Mouse (Mus musculus): ENCODE measurements around the gene Rnh1.

The Rnh1 gene

DNA sequence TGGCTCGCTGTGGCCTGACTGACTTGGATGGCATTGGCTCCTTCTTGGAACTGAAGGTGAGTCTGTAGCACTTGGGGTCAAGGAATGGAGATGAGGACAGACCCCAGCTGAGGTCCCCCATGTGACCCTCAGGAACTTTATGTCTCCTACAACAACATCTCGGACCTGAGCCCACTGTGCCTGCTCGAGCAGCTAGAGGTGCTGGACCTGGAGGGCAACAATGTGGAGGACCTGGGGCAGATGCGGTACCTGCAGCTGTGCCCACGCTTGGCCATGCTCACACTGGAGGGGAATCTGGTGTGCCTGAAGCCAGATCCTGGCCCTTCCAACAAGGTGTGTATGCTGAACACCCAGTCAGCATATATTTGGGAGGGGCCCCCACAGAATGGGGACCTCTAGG is 32.8 kb upstream of the Rnh1 start:
- DNase-seq (ENCODE audit: low spot score) = no peak

DNA sequence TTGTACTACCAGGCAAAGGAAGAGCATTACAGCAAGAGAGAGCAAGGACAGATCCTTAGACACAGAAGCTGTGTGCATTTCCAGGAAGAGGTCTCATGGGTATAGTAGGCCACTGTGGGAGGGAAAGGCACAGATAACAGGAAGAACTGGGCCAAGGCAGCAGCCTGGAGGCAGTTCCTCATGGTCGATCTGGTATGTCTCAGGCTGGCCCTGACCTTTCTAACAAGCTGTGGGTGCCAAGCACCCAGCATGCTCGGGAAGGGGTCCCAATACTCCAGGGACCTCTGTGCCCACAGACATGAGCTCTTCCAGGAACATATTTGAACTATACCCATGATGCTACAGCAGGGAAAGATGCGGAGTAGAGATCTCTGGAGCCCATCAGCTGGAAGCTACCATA is 31.9 kb upstream of the Rnh1 start:
- no peak for DNase-seq (ENCODE audit: low spot score)

DNA sequence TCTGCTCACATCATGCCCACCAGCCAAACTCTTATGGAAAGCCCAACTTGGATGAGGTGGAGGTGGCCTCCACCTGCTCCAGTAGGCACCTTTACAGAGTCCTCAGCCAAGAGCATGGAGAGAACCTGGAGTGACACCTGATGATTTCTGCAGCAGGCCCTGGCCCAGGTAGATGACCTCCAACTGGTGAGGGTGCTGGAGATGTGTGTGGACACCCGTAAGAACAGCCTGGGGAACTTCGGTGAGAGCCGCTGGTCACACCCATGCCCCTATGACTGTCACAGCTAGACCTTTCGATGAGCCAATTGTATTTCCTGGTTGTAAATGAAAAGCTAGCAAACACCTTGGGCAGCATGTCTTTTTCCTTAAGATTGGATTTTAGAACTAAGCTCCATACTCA is 25.5 kb upstream of the Rnh1 start:
- no peak for DNase-seq (ENCODE audit: low spot score)

DNA sequence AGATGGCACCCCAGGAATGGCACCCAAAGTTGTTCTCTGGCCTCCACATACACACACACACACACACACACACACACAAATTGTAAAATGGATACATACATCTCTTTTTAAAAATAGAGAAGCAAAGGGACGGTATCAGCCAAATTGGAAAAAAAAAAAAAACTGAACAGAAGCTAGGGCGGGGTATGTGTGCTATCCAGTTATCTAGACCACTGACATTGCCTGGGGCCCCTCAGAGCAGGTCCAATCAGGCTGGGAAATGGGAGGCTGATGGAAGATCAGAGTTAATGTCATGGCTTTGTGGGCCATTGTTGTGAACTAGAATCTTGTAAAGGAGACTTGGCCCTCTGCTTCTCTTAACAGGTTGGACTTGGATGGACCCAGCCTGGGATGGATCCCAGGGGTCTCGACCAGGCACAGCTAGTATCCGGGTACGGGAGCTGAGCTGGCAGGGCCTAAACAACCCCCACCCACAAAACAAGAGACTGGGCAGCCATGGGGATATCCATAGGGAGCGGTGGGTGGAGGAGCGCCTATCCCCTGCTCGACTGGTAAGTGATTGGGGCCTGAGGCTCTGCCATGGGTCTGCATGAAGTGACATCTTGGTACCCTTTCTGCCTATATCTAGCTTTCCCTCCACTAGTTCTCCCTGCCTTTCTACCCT is 24.1 kb upstream of the Rnh1 start:
- DNase-seq (ENCODE audit: low spot score) = no peak

DNA sequence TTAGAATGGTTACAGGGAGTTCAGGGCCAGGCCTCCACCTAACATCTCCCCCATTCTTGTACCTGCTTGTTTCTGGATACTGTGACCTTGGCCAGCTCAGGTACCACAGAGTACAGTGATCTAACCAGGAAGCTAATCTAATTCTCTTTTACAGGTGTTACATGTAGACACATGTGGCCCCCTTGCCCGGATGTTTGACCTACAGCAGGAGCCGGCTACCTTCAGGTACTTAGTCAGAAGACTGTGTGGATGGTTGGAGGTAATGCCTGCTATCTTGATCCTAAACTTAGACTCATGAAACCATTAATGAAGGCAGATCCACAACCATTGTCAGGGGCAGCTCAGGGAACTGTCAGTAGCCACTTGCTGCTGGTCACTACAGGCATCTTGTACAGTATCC is 23.1 kb upstream of the Rnh1 start:
- no peak for DNase-seq (ENCODE audit: low spot score)

DNA sequence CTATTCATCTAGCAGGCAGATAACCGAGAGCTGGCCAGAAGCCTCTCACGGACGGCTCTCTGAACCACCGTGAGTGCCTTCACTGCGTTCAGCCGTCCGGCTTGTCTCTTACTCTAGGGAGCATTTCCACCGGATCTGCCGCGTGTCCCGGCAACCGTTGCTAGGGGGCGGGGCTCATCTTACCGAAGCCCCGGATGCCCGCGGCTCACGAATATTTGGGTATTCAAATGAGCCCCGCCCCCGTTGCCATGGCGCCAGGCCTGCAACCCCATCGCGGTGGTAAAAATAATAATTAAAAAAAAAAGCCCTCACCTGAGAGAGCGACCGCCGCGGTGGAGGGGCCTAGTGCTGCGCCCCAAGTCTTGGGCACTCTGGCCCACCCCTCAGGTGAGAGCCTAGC is 22.2 kb upstream of the Rnh1 start:
- DNase-seq (ENCODE audit: low spot score) = peak; percentile 88

DNA sequence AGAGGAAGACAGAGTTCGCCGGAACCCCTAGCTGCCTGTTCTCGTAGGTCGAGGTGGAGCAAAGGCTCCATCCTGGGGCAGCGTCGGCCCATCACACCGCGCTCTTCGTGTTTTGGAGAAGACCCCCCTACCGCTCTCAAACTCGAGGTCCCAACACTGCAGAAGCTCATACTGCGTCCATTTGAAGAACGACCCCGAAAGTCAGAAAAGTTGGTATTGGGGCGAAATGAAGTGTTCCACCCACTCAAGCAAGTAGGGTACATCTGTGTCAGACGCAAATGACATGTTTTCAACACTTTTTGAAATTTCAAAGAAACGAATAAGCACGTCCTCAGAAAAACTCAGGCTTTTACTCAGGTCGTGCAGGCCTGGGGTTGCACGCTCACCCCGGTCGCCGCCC is 21.8 kb upstream of the Rnh1 start:
- DNase-seq (ENCODE audit: low spot score) = no peak

DNA sequence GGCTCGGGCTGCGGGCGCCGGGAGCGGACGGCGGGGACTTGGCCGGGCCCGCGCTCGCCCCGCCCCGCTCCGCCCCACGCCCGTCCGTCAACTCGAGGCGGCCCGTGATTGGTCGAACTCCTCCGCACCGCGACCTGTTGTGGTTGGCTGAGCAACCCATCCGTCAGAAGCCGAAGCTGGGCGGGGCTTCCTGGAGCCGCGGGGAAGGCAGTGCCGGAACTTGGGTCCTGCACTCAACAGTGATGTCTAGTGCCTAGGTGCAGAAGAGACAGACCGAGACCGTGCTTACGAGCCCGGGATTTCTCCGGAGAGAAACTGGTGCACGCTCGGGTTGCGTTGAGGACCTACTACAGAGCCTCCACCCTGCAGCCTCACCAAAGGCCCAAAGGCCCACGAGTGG is 21.3 kb upstream of the Rnh1 start, which contains the start of the genes Hras and Lrrc56:
Gene Hras (minus strand): TSS at position 58 of the 400 bp plus-strand sequence.
Gene Lrrc56 (plus strand): TSS at position 210 of the 400 bp plus-strand sequence.
- DNase-seq (ENCODE audit: low spot score) = peak; percentile 98

DNA sequence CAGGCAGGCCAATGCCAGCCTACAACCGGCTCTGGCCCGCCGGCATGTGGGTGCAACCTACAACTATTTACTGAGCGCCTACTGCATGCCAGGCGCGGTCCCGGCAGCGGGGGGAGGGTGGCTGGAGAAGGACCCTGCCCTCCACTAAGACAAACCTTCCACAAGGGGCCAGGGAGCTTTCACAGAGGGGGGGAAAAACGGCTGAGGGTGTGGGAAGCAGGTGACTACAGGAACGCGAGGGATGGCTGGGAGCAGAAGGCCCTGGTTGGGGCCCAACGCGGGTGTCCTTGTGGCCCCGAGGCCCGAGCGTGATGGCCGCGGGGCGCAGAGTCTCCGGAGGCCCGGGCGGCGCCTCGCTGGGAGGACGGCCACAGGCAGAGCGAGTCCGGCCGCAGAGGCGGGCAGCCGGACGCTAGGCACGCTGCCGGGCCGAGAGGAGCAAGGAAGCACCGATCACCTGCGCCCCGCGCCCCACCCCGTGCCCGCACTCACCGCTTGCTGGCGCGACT is 20.7 kb upstream of the Rnh1 start:
- peak; percentile 70 for DNase-seq (ENCODE audit: low spot score)

DNA sequence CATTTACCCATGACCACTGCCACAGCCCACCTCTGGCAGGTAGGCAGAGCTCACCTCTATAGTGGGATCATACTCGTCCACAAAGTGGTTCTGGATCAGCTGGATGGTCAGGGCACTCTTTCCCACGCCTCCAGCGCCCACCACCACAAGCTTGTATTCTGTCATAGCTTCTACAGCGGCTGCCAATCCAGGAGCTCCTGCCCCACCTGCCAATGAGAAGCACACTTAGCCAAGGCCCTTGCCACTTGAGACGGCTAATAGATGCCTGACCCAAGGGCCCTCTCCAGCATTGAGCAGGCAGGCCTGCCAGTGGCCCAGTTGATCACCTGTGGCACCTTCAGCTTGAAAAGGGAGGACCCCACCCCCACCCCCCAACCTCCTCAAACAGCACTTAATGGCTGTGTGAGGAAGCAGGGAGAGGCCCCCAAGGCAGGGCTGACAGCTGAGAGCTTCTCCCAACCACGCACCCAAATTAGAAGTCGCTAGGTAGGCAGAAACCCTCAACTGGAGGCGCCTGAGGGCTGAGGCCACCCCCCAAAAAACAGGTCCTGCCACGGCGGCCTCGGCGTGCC is 20.2 kb upstream of the Rnh1 start:
- DNase-seq (ENCODE audit: low spot score) = no peak

DNA sequence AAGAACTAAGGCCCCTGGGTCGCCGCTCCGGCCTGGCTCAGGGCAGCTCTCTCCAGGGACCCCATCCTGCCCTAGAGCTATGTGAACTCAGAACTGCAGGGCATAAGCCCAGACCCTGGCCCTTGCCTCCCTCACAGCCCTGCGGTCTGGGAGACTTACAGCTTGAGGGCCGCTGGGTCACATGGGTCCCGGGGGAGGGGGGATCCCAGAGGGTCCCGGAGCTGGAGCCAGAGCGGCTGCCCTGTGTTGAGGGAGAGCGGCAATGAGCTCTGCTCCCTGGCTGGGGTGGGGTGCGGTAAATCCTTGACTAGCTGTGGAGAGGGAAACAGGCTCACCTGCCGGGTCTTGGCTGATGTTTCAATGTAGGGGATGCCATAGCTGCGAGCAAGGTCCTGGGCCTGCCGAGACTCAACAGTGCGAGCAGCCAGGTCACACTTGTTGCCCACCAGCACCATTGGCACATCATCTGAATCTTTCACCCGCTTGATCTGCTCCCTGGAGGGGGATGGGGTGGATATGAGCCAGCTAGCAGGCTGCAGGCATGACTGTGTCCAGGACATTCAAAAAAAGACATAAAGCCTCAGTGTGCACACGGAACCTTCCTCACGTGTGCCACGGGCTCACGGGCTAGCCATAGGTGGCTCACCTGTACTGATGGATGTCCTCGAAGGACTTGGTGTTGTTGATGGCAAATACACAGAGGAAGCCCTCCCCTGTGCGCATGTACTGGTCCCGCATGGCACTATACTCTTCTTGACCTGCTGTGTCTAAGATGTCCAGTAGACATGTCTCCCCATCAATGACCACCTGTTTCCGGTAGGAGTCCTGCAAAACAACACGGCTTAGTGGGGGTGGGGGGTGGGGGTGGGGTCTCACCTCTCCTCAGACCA is 19.4 kb upstream of the Rnh1 start:
- no peak for DNase-seq (ENCODE audit: low spot score)

DNA sequence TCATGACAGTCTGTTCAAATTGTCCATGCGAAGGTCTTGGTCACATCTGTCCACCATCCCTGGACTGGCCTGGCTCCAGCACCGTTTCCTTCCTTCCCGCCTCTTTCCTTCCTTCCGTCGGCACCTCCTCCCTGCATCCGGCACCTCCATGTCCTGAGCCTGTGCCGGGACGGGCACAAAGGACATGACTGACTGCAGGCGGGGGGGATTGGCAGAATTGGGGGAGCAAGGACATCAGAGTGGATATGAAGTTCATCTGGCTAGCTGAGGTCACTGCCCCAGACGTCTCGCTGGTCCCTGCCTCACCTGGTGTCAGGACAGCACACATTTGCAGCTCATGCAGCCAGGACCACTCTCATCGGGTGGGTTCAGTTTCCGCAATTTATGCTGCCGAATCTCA is 18.4 kb upstream of the Rnh1 start:
- no peak for DNase-seq (ENCODE audit: low spot score)

DNA sequence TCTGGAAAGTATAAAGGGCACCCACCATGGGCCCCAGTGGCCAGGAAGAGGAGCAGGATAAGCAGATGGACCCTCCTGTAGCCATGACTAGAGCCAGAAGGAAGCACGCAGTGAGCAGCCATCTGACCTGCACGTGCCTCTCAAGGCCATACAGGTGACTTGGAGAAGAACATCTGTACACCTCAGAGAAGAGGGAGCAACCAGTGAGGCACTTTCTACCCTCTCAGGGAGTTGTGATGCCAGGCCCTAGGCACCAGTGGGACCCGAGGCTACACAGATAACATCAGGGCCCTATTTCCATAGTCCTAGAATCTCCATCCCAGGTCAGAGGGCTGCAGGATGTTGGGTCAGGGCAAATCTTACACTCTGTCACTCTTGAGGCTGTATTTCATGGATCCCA is 17.6 kb upstream of the Rnh1 start:
- DNase-seq (ENCODE audit: low spot score) = no peak

DNA sequence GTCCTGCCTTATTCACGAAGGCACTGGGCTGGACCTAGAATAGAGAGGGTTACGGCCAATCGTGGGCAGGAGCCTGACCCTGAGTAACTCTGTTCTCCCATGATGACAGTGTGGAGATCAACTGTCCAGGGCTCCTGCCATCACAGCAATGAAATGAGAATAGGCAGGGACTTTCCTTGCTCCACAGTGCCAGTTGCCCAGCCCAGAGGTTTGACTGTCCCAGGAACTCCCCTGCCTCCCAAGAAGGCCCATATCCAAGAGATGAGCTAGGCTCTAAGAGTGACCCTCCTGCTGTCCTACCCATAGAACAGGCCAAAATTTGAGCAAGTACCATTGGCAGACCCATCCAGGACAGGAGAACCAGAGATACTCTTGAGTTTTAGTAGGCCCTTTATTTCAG is 16.1 kb upstream of the Rnh1 start:
- no peak for DNase-seq (ENCODE audit: low spot score)

DNA sequence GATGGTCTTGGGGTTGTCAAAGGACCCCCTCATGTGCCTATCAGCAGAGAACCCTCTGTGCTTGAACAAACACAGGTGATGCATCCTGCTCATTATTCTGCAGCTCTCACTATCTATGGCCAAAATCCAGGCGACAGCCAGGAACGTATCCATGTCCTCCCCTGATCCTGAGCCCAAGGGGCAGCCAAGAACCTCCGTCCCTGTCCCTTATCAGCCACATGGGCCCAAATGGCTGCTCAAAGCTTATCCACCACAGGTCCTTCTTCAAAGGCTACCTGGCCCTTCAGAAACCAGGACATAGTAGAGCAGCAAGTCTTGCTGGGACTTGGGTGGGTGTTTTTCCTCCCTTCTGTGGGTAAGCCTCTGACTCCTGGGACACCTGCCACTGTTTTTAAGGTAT is 15.5 kb upstream of the Rnh1 start:
- DNase-seq (ENCODE audit: low spot score) = no peak

DNA sequence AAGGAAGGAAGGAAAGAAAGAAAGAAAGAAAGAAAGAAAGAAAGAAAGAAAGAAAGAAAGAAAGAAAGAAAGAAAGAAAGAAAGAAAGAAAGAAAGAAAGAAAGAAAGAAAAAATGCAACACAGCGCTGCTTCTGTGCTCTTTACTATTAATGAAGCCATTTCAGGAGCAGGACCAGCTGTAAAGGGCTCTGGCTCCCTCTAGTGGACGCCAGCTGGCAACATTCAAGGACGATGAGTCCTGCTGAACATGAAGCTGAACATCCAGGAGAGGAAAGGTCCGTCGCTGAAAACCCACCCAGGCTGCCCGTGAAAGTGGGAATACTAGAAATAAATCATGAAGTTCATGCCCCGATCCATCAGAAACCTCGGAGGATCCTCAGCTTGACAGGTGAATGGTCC is 3.5 kb upstream of the Rnh1 start:
- peak; percentile 74 for DNase-seq (ENCODE audit: low spot score)

DNA sequence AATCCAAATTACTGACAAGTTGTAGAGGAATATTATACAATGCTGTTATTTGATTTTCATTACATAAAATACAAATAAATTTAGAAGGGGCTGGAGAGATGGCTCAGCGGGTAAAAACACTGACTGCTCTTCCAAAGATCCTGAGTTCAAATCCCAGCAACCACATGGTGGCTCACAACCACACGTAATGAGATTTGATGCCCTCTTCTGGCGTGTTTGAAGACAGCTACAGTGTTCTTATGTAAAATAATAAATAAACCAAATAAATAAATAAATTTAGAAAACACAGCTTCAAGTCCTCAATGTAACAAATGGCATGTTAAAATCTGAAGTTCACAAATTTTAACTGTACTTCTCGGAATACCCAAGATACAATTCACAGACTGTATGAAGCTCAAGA is 2.4 kb upstream of the Rnh1 start:
- DNase-seq (ENCODE audit: low spot score) = no peak

DNA sequence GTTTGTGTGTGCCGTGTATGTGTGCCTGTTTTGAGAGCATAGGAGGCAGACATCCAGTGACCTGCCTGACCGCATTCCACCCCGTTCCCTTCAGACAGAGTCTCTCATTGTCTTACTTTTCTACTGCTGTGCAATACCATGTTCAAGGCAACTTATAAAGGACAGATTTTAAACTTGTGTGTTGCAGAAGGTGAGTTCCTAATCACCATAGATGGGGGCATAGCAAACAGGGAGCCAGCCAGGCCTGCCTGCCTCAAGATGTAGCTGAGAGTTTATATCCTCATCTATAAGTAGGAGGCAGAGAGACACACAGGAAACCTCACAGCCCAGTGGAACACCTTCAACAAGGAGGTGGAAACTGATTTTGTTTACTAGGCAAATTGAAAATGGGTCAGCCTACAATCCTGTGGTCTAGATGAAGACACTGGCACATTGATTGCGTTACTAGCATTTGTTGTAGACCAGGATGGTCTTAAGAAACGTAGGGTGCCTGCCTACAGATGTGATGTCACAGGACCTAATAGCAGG is 730 bp upstream of the Rnh1 start:
- DNase-seq (ENCODE audit: low spot score) = no peak

DNA sequence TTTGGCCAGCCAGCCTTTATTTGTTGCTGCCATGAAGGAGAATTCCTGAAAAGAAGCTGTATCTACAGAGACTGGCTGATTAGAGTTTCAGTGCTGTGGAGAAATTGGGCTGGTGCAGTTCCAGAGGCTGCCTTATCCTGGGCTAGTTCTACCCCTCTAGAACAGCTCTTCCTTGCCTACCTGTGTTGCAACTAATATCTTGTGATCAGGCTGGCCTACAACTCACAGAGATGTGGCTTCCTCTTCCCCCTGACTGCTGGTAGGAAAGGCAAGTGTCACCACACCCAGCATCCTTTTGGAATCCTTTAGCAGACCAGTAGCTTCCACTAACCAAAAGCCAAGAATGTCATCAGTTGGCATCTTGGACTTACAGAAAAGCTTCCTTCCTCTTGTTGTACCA is 2.8 kb downstream of the Rnh1 start:
- no peak for DNase-seq (ENCODE audit: low spot score)

DNA sequence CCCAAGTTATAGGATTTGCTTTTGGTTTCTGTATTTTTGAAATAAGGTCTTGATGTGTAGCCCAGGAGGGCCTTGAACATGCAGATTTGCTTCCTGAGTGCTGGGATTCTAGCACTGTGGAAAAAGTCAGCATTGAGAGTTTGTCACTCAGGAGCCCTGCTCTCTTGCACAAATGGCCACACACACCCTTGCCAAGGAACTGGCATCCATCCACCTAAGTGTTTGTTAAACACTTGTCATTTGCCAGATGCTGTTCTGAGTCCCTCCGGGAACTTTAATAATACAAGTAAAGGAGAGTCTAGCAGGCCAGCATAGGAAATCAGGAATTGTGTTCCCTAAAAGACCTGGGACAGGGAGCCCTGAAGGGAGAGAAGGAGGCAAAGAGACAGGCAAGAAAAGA is 3.4 kb downstream of the Rnh1 start:
- no peak for DNase-seq (ENCODE audit: low spot score)

DNA sequence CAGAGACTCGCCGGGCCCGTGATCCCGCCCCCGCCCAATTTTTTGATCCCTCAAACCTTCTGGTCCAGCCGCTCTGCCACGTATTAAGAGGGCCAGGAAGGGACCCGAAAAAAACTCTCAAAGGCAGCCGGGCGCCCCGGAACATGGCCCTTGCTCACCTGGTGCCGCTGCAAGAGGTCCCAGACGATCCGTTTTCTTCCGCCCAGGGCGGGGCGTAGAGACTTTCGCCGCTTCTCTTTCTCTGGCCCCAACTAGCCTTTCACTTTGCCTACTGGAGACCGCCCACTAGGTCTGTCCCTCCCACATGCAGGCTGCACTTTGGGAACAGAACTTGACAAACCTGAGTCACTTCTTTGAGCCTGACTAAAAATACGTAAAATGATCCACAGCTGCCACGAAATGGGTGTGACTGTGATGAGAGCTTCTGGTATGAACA is 4.1 kb downstream of the Rnh1 start:
- peak; percentile 84 for DNase-seq (ENCODE audit: low spot score)

DNA sequence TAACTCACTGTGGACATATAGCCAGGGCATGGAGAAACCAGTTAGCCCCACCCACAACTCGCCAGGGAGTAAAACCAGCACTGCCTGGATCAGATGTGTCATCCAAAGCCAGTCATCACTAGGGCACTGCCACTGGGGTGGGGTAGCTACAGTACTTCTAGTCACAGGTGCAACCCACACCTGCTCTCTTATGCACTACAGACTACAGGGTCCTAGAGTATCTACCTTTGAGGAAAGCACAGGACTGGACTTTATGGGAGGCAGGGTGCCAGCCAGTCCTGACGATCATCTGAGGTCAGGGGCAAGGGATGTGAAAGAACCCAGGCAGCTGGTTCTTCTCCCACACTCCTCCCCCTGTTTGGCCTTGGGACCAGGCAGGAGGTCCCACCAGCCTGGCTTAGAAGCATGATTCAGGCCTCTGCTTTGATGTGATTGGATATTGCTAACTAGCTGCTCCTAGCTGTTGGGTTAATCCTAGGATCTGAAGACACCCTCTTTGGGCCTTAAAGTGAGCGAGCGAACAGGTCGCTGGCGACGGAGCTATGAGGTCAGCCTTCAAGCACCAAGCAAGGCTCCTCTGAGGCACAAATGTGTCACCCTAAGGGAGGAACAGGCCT is 4.6 kb downstream of the Rnh1 start:
- peak; percentile 22 for DNase-seq (ENCODE audit: low spot score)
